Mouse (Mus musculus): ENCODE measurements around the gene Tpra1.

GRCm38 (mm10) chr6:88937214-88937549 is 35.1 kb downstream of the Tpra1 start:
- no peak for TF ChIP-seq ZC3H11A (IDR thresholded peaks at IDR 0.05; ENCODE audit: borderline replicate concordance, low read depth, low read length)
- no peak for TF ChIP-seq CHD2 (IDR thresholded peaks at IDR 0.05; ENCODE audit: low read depth, low read length)
- TF ChIP-seq MAFK (IDR thresholded peaks at IDR 0.05; ENCODE audit: insufficient read depth, low read depth, low read length), result no peak
- TF ChIP-seq HCFC1 (IDR thresholded peaks at IDR 0.05; ENCODE audit: borderline replicate concordance, insufficient read depth, low read length), result no peak
- TF ChIP-seq ZNF384 (IDR thresholded peaks at IDR 0.05; ENCODE audit: low read depth, low read length), result no peak

All from ES-E14 (cell line).